Mouse (Mus musculus): Measurements from ENCODE around the gene D430041D05Rik.

D430041D05Rik gene

DNA sequence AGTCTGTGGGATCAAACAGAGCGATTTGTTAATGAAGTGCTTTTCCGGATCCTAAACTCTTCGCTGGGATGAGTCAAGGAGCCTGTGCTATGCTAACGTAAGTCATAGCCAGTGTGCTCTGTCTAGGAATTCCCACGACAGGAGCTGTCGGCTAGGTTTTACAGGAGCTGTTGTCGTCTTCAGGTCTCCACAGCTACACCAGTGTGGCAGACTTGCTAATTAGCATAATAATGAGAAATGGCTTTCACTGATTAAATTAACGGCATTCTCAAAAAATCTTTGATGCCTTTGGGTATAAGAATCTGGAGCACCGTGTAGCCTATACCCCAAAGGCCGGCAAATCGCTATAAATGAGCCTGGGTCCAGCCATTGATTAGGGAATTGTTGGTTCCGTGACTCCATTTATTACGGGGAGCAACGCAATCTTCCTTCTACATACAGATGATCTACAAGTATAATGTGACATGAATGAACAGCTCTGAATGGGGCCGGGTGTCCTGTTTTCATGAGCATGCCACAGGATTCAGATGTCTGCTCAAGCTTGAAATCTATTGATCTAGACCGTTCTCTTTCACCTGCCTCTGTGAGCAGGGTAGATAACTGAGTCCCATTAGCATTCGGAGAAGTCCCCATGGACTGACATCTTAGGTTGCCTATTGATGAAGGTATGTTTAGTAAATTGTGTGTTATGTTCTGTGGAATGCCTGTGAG is 242.5 kb downstream of the D430041D05Rik start:
- in situ Hi-C loops (cut with MboI; ENCODE audit: unreplicated experiment in 2 of 2): no loop called here

DNA sequence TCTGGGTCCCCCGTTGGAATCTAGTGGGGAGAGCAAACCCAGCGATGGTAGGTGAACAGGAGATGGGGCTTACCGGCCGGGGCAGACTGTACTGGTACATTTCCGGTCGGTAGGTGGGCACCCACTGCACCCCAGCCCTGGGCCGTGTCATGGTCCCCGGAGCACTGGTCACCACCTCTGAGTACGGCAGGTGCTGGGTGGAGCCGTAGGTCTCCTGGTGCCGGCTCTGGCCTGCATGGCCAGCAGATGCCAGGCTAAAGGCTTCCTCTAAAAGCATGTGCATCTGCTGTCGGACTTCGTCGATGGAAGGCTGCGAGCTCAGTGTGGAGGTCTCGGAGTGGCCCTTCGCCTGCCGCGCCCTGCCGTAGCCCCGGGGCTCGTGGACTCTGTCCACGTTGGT is 243.0 kb downstream of the D430041D05Rik start:
- in situ Hi-C loops (cut with MboI; ENCODE audit: unreplicated experiment in 2 of 2): no loop called here

DNA sequence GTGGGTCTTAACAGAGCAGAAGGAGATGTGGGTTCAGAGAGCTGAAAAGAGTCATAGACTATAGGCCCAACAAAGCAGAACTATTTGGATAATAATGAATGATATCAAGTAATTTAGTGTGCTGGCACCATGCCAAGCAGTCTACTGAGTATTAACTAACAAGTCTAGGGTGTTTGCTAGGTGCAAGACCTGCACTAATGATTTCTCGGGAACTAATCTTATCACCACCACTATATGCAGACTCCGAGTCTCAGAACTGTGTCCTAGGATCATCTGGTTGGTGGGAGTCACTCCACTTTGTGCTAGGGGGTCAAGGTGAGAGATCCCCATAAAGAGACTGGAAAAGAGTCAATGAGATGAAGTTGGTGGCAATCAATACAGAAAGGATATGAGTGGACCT is 245.2 kb downstream of the D430041D05Rik start:
- in situ Hi-C loops (cut with MboI; ENCODE audit: unreplicated experiment in 2 of 2): no loop called here

GRCm38 (mm10) chr2:104163978-104164487 is 246.8 kb downstream of the D430041D05Rik start:
- in situ Hi-C loops (cut with MboI; ENCODE audit: unreplicated experiment in 2 of 2): no loop called here

- in situ Hi-C loops (cut with MboI; ENCODE audit: unreplicated experiment in 2 of 2): no loop called here
Measured at GRCm38 (mm10) chr2:104163418-104163817, 247.4 kb downstream of the D430041D05Rik start.

GRCm38 (mm10) chr2:104157831-104158230 is 253.0 kb downstream of the D430041D05Rik start:
- in situ Hi-C loops (cut with MboI; ENCODE audit: unreplicated experiment in 2 of 2): no loop called here

- in situ Hi-C loops (cut with MboI; ENCODE audit: unreplicated experiment in 2 of 2): no loop called here
Measured at GRCm38 (mm10) chr2:104153876-104154275, 256.9 kb downstream of the D430041D05Rik start.

- in situ Hi-C loops (cut with MboI; ENCODE audit: unreplicated experiment in 2 of 2): no loop called here
Measured at GRCm38 (mm10) chr2:104153345-104153744, 257.5 kb downstream of the D430041D05Rik start.

GRCm38 (mm10) chr2:104150608-104151397 is 260.0 kb downstream of the D430041D05Rik start:
- in situ Hi-C loops (cut with MboI; ENCODE audit: unreplicated experiment in 2 of 2): no loop called here

DNA sequence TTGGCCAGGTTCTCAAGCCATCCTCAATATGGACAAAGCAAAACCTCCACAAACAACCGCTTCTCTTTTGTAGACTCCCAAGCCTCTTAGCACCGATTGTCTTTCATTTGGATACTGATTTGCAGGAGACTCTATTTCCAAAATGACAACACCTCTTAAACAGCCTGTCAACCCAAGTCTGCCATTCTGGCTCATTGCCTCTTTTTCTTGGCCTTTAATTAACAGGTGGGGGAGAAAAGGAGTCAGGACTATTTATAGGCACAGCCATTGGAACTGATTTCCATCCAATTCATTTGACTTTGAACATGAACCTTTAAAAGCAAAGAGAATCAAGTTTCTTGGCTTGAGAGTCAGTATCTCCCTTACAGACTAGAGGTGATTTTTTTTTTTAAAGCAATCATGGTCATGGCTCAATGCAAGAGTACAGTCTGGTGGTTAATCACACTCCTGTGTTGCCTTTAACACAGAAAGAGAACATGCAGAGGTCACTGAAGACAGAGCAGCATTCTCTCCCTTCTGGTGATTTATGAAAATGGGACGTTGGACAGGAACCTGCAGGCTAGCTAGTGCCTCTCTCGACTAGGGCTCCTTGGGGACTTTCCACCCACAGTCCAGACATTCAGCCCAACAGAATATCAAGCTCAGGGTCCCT is 262.8 kb downstream of the D430041D05Rik start:
- in situ Hi-C loops (cut with MboI; ENCODE audit: unreplicated experiment in 2 of 2): loop anchor here (10.0 to 25.0 kb wide), 4 partner anchors 257 to 739 kb away; partner anchors contain the start of gene Ccdc73 (in 1 of the 2)

- in situ Hi-C loops (cut with MboI; ENCODE audit: unreplicated experiment in 2 of 2): loop anchor here (10.0 to 25.0 kb wide), 4 partner anchors 259 to 741 kb away; partner anchors contain the start of gene Ccdc73 (in 1 of the 2)
Measured at GRCm38 (mm10) chr2:104145983-104146382, 264.8 kb downstream of the D430041D05Rik start.

GRCm38 (mm10) chr2:104144004-104144403 is 266.8 kb downstream of the D430041D05Rik start:
- in situ Hi-C loops (cut with MboI; ENCODE audit: unreplicated experiment in 2 of 2): loop anchor here (10.0 to 25.0 kb wide), 4 partner anchors 261 to 743 kb away; partner anchors contain the start of gene Ccdc73 (in 1 of the 2)

DNA sequence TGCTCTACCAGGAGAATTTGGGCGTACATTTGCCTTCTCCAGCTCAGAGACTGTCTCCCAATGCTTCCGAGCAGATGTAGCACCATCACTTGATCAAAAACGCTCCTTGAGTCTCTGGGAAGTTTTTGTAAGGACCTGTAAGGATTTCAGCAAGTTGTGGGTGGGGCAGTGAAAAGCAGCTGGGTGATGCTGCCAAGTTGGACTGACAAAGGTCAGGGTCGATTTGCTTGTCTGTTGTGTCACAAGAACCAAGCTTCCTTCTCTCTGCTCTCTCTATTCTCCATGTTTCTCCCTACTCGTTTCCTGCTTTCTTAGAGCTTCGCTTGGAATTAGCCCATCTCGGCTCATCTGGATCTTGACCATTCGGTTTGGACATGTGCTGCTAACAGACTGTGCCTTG is 268.7 kb downstream of the D430041D05Rik start:
- in situ Hi-C loops (cut with MboI; ENCODE audit: unreplicated experiment in 2 of 2): loop anchor here (10.0 to 25.0 kb wide), 4 partner anchors 263 to 745 kb away; partner anchors contain the start of gene Ccdc73 (in 1 of the 2)

GRCm38 (mm10) chr2:104135920-104136319 is 274.9 kb downstream of the D430041D05Rik start:
- in situ Hi-C loops (cut with MboI; ENCODE audit: unreplicated experiment in 2 of 2): loop anchor here (5.0 to 25.0 kb wide), 9 partner anchors 279 to 1096 kb away; partner anchors contain the start of genes Ccdc73 (in 1 of the 2) and D430041D05Rik (in 1 of the 2)

DNA sequence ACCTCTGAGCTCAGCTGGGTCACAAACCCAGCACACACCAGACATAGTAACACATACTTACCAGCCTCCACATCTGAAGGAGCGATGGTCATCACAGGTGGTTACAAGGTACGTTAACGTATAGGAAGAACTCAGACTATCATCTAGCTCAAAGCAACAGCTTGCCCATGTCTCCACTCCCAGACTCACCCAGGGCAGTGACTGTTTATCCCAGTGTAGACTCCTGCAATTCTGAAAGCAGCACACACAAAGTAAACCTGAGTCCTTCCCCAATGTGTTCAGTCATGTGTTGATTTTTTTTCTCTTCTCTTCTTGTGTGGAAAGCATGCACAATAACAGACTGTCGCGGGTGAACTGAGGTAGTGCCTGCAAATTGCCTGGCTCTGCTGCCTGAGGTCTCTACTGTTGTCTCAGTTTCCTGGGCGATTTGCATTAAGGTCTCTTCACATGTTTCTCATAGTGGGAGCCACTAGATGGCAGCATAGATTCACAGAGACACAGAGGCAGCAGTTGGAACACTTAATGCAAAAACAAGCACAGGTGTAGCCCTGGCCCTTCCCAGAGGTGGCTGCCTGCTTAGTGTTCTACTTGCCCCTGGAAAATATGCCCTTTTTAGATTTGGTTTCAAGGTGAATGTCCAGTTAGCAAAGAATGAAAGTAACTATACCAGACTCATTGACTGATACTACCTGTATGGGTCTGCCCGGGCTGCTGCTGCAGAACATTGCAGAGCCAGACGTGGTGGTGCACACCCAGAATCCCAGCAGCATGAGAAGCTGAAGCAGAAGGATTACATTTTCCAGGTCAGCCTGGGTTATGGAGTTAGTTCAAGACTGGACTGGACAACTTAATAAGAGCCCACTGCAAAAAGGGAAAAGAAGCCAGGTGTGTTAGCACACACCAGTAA is 276.4 kb downstream of the D430041D05Rik start:
- in situ Hi-C loops (cut with MboI; ENCODE audit: unreplicated experiment in 2 of 2): loop anchor here (5.0 to 25.0 kb wide), 10 partner anchors 280 to 1098 kb away; partner anchors contain the start of genes Ccdc73 (in 1 of the 2) and D430041D05Rik (in 1 of the 2)

- in situ Hi-C loops (cut with MboI; ENCODE audit: unreplicated experiment in 2 of 2): loop anchor here (5.0 to 25.0 kb wide), 7 partner anchors 282 to 754 kb away; partner anchors contain the start of genes Ccdc73 (in 1 of the 2) and D430041D05Rik (in 1 of the 2)
Measured at GRCm38 (mm10) chr2:104133042-104133810, 277.6 kb downstream of the D430041D05Rik start.

GRCm38 (mm10) chr2:104132266-104132859 is 278.4 kb downstream of the D430041D05Rik start:
- in situ Hi-C loops (cut with MboI; ENCODE audit: unreplicated experiment in 2 of 2): loop anchor here (5.0 to 25.0 kb wide), 7 partner anchors 282 to 755 kb away; partner anchors contain the start of genes Ccdc73 (in 1 of the 2) and D430041D05Rik (in 1 of the 2)

- in situ Hi-C loops (cut with MboI; ENCODE audit: unreplicated experiment in 2 of 2): loop anchor here (5.0 to 25.0 kb wide), 7 partner anchors 284 to 756 kb away; partner anchors contain the start of genes Ccdc73 (in 1 of the 2) and D430041D05Rik (in 1 of the 2)
Measured at GRCm38 (mm10) chr2:104130969-104131368, 279.8 kb downstream of the D430041D05Rik start.
